Mouse (Mus musculus) MEL (cell line): ENCODE measurements around the gene Ube2j1.

ENCODE experiments used
- CHD1 ChIP-seq: IDR thresholded peaks from 2 replicates; pipeline ENCODE4 v1.6.1; 2012; ENCODE audit warnings: low read depth, mild to moderate bottlenecking, inconsistent platforms, low read length, improper control_type of control experiment
- CTCF ChIP-seq, 3 experiments: IDR thresholded peaks in 2 of 3; conservative IDR thresholded peaks in 1 of 3; 2 replicates each; pipeline ENCODE4 v1.5.1; 2011 to 2012; ENCODE audit warnings: low read length in 3 of 3, low read depth in 2 of 3, mild to moderate bottlenecking in 2 of 3, improper control_type of control experiment in 1 of 3, inconsistent platforms in 1 of 3, mixed read lengths in 1 of 3, moderate library complexity in 1 of 3; ENCODE audit not compliant: control insufficient read depth in 1 of 3, insufficient read depth in 1 of 3, poor library complexity in 1 of 3, severe bottlenecking in 1 of 3
- EP300 ChIP-seq, 2 experiments: IDR thresholded peaks; 2 replicates each; pipeline ENCODE4 v1.6.1; 2011; ENCODE audit warnings: improper control_type of control experiment in 2 of 2, low read length in 2 of 2, low read depth in 1 of 2, mild to moderate bottlenecking in 1 of 2
- ETS1 ChIP-seq: IDR thresholded peaks from 2 replicates; pipeline ENCODE4 v1.6.1; 2012; ENCODE audit warnings: low read depth, mild to moderate bottlenecking, inconsistent platforms, low read length, improper control_type of control experiment, moderate library complexity
- GATA1 ChIP-seq: IDR thresholded peaks from 2 replicates; pipeline ENCODE4 v1.6.1; 2011; ENCODE audit warnings: low read depth, low read length, improper control_type of control experiment
- HCFC1 ChIP-seq: IDR thresholded peaks from 2 replicates; pipeline ENCODE4 v1.6.1; 2012; ENCODE audit warnings: low read depth, mild to moderate bottlenecking, inconsistent platforms, low read length, improper control_type of control experiment, moderate library complexity
- MAZ ChIP-seq: IDR thresholded peaks from 2 replicates; pipeline ENCODE4 v1.6.1; 2012; ENCODE audit warnings: low read depth, mild to moderate bottlenecking, inconsistent platforms, low read length, improper control_type of control experiment
- NRF1 ChIP-seq: IDR thresholded peaks from 2 replicates; pipeline ENCODE4 v1.6.1; 2014; ENCODE audit warnings: low read depth, mild to moderate bottlenecking, inconsistent platforms, low read length, improper control_type of control experiment, moderate library complexity; ENCODE audit not compliant: poor library complexity, insufficient read depth, severe bottlenecking
- POLR2A ChIP-seq, 2 experiments: IDR thresholded peaks; 2 replicates each; pipeline ENCODE4 v1.6.1; 2011 to 2012; ENCODE audit warnings: low read length in 2 of 2, mild to moderate bottlenecking in 2 of 2, control low read depth in 1 of 2, improper control_type of control experiment in 1 of 2, low read depth in 1 of 2, moderate library complexity in 1 of 2; ENCODE audit not compliant: control insufficient read depth in 1 of 2, insufficient read depth in 1 of 2, poor library complexity in 1 of 2
- POLR2AphosphoS2 ChIP-seq: IDR thresholded peaks from 2 replicates; pipeline ENCODE4 v1.6.1; 2011; ENCODE audit warnings: low read length, improper control_type of control experiment
- RCOR1 ChIP-seq: IDR thresholded peaks from 2 replicates; pipeline ENCODE4 v1.6.1; 2012; ENCODE audit warnings: low read depth, mild to moderate bottlenecking, inconsistent platforms, low read length, improper control_type of control experiment
- TBP ChIP-seq: IDR thresholded peaks from 2 replicates; pipeline ENCODE4 v1.8.0; 2011; ENCODE audit warnings: low read depth, low read length, improper control_type of control experiment
- USF1 ChIP-seq: IDR thresholded peaks from 2 replicates; pipeline ENCODE4 v1.6.1; 2014; ENCODE audit warnings: low read depth, mild to moderate bottlenecking, inconsistent platforms, low read length, improper control_type of control experiment, moderate library complexity
- USF2 ChIP-seq, 2 experiments: IDR thresholded peaks; 2 replicates each; pipeline ENCODE4 v1.6.1; 2011 to 2012; ENCODE audit warnings: improper control_type of control experiment in 2 of 2, low read length in 2 of 2, borderline replicate concordance in 1 of 2, inconsistent platforms in 1 of 2, low read depth in 1 of 2, mild to moderate bottlenecking in 1 of 2; ENCODE audit not compliant: insufficient read depth in 1 of 2

DNA sequence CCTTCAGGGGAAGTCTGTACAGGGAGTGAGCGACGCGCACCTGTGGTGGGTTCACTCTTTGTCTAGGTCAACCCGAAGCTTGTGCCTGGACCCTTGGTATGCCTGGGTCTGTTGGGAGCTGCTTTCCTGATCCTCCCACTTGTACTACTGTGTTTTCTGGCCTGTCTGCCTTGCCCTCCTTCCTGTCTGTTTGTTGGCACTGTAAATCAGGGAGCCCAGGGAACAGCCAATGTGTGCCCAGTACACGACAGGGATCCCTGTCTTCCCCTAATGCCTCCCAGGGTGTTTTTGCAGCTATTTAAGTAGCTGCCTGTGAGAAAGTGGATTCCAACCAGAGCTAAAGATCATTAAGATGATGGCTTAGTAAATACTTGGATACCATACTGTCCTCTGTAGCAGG lies 33.6 kb upstream of the Ube2j1 start:
- TF ChIP-seq USF2 (IDR thresholded peaks at IDR 0.05; ENCODE audit: borderline replicate concordance in 1 of 2, insufficient read depth in 1 of 2, low read depth in 1 of 2, low read length in 2 of 2) (no peak), EP300 (IDR thresholded peaks at IDR 0.05; ENCODE audit: low read depth in 1 of 2, low read length in 2 of 2) (no peak), RCOR1 (no peak), POLR2A (IDR thresholded peaks at IDR 0.05; ENCODE audit: control insufficient read depth in 1 of 2, insufficient read depth in 1 of 2, low read depth in 1 of 2, low read length in 2 of 2, poor library complexity in 1 of 2) (no peak), CTCF (IDR thresholded peaks at IDR 0.05 in 2 of 3, conservative IDR thresholded peaks at IDR 0.05 in 1 of 3; ENCODE audit: control insufficient read depth in 1 of 3, insufficient read depth in 1 of 3, low read depth in 2 of 3, low read length in 3 of 3, poor library complexity in 1 of 3, severe bottlenecking in 1 of 3) (no peak), ETS1 (no peak), CHD1 (no peak), NRF1 (no peak), TBP (no peak), HCFC1 (no peak), USF1 (no peak), MAZ (no peak), POLR2AphosphoS2 (no peak), GATA1 (no peak)
